Mouse (Mus musculus): Measurements from ENCODE around the gene Cacna2d4. TPM values are rescaled to one million over a fixed set of nuclear protein-coding genes. Genes with fewer than 3 reads are reported as not detected.

The Cacna2d4 gene
- polyA plus RNA-seq, 1 experiment from 2014 or later: 0.08 TPM

DNA sequence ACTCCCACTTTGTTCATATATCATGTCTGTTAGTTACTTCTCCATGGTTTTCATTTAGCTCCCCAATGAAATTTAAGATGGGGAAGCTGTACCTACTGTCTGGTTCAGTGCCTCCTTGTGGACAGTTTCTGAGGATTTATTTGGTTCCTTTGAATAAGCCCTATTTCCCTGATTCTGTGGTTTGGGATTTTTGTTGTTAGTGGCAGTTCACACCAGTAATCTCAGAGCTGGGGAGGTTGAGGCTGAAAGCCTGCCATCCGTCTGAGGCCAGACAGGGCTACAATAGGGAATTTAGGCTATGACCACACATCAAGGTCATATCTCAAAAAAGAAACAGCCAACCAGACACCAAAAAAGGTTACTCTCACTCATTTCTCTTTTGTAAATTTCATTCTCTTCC lies 142.3 kb downstream of the Cacna2d4 start:
- no peaks in the 10 kb centered on the region for H3K9me3 ChIP-seq (replicated peaks)
- H3K4me3 ChIP-seq (replicated peaks): no peak overlapping the region
- H3K4me2 ChIP-seq: no peak overlapping the region
- 71% methylated on average over 1 of the region's 1 CpGs for WGBS
- no peak overlapping the region for H3K9ac ChIP-seq
- H3K27me3 ChIP-seq: no peaks in the 10 kb centered on the region
- no peaks in the 10 kb centered on the region for H3K36me3 ChIP-seq
- ATAC-seq (replicated peaks; ENCODE audit: low FRiP score): no peak
- H3K27ac ChIP-seq: no peak overlapping the region
- no peaks in the 10 kb centered on the region for H3K4me1 ChIP-seq

DNA sequence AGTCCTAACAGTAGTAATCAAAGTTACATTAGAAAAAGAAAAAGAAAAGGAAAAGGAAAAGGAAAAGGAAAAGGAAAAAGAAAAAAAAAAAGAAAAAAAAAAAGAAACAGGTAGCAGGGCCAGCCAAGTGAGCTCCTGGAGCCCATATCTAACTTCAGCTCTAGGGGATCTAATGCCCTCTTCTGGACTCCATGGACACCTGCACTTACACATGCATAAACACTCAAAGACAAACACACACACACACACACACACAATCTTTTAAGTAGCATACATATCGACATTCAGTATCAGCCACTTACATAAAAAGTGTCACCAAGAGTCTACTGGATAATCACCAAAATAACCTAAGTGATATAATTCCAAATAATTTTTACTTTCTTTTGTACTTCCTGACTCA lies 149.3 kb downstream of the Cacna2d4 start:
- 92% methylated on average over 1 of the region's 1 CpGs for WGBS
- H3K27ac ChIP-seq: no peak overlapping the region
- H3K36me3 ChIP-seq: no peaks in the 10 kb centered on the region
- H3K9me3 ChIP-seq (replicated peaks): no peaks in the 10 kb centered on the region
- H3K4me3 ChIP-seq (replicated peaks): no peak overlapping the region
- H3K27me3 ChIP-seq: no peaks in the 10 kb centered on the region
- ATAC-seq (replicated peaks; ENCODE audit: low FRiP score): no peak
- H3K4me2 ChIP-seq: no peak overlapping the region
- H3K9ac ChIP-seq: no peak overlapping the region
- peaks cover 23% of the 10 kb centered on the region for H3K4me1 ChIP-seq

DNA sequence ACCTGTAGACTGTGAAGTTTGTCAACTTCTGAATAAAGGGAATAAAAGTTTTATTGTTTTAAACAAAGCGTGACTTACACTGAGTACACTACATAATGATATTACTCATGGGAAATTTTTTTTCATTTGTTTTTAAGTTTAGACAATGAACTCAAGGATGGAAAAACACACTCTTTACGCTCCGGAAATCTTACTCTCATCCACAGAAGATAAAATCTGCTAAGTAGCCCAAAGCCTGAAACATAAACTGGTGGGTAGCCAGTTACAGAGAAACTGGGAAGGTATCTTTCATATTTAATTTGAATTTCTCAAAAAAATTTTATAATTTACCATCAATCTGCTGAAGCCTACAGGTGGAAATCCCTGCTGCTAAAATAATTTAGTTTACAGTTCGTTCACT lies 150.1 kb downstream of the Cacna2d4 start:
- peaks cover 23% of the 10 kb centered on the region for H3K4me1 ChIP-seq
- H3K27me3 ChIP-seq: no peaks in the 10 kb centered on the region
- H3K4me2 ChIP-seq: no peak overlapping the region
- H3K27ac ChIP-seq: no peak overlapping the region
- no peak overlapping the region for H3K9ac ChIP-seq
- 72% methylated on average over 4 of the region's 4 CpGs for WGBS
- no peak for ATAC-seq (replicated peaks; ENCODE audit: low FRiP score)
- H3K9me3 ChIP-seq (replicated peaks): no peaks in the 10 kb centered on the region
- H3K4me3 ChIP-seq (replicated peaks): no peak overlapping the region
- no peaks in the 10 kb centered on the region for H3K36me3 ChIP-seq

DNA sequence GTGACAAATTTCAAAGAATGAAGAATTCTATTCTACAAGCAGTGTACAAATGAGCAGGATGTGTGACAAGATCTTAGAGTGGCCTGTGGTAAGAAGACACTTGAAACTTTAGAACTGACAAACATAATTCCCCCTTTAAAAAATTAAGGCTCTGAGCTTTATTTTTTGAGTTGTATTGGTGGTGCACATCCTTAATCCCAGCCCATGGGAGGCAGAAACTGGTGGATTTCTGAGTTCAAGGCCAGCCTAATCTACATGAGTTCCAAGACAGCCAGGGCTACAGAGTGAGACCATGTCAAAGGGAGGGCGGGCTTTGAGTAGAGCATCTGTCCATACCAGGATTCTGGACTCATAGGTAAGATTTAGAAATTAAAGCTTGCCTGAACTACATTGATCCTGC lies 150.5 kb downstream of the Cacna2d4 start:
- 81% methylated on average over 1 of the region's 1 CpGs for WGBS
- Histone ChIP-seq H3K27ac (no peak overlapping the region), H3K4me3 (replicated peaks) (peak overlapping the region; percentile 88; the same call in 1 of the 2 replicates), H3K9ac (no peak overlapping the region), H3K36me3 (no peaks in the 10 kb centered on the region), H3K4me1 (peaks cover 23% of the 10 kb centered on the region), H3K4me2 (peak overlapping the region; percentile 78), H3K9me3 (replicated peaks) (no peaks in the 10 kb centered on the region), H3K27me3 (no peaks in the 10 kb centered on the region)
- ATAC-seq (replicated peaks; ENCODE audit: low FRiP score): no peak

DNA sequence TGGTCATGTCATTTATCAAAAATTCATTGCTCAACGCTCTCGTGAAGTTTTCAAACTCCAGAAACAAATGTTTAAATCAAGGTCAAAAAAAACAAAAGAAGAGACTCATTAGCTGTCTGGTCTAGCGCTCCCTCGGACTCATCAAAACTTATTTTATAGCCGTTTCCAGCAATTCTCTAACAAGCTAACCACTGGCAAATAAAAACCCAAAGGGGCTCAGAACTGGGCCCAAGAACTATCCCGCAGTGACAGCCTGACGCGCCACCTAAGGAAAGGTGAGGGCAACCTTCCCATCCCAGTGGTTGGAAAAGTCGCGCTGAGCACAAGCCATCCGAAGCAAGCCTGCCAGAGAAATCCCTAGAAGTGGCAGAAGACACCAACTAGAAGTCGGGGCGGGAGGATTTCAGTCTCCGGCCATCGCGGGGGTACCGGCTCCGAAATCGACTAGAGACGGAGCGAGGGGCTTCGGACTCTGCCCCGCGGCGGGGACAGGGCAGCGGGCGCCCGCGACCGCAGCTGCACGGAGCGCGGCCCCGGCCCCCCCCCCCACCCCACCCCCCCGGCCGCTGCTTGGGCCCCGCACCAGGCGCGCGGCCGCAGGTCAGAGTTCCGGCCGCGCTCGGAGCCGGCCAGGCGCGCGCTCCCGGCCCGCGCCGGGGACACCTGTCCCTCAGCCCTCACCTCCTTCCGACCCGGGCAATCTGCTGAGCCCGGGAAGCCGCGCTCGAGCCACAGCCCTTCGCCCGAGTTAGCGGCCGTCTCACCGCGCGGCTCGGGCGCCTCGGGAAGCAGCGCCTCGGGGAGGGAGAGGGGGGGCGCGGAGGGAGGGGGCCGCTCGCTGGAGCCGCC lies 151.7 kb downstream of the Cacna2d4 start:
- H3K9me3 ChIP-seq (replicated peaks): no peaks in the 10 kb centered on the region
- H3K27me3 ChIP-seq: no peaks in the 10 kb centered on the region
- peak overlapping the region; percentile 78 for H3K4me2 ChIP-seq
- ATAC-seq (replicated peaks; ENCODE audit: low FRiP score): peak; percentile 92
- under 1% methylated on average over 54 of the region's 76 CpGs for WGBS
- peaks cover 23% of the 10 kb centered on the region for H3K4me1 ChIP-seq
- H3K27ac ChIP-seq: peak overlapping the region; percentile 92
- H3K4me3 ChIP-seq (replicated peaks): peak overlapping the region; percentile 88
- H3K36me3 ChIP-seq: no peaks in the 10 kb centered on the region
- peak overlapping the region; percentile 85 for H3K9ac ChIP-seq

DNA sequence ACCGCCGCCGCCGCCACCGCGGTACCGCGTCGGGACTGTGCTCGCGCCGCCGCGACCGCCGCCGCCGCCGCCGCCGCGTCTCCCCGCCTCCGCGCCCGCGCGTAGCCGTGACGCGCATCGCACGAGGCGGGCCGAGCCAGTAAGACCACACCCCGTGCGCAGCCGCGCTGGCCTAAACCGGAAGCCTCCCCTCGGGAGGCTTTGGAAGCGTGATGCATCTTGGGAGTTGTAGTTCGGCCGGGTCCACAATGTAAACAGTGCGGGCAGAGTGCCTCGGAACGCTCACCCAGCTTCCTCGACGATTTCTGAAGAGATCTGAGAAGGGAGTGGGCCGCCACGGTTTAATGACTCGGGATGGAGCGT lies 152.3 kb downstream of the Cacna2d4 start:
- ATAC-seq (replicated peaks; ENCODE audit: low FRiP score): peak; percentile 99
- Histone ChIP-seq H3K4me2 (peak overlapping the region; percentile 78), H3K27me3 (no peaks in the 10 kb centered on the region), H3K27ac (peak overlapping the region; percentile 92), H3K9ac (peak overlapping the region; percentile 85), H3K9me3 (replicated peaks) (no peaks in the 10 kb centered on the region), H3K4me1 (peaks cover 23% of the 10 kb centered on the region), H3K36me3 (no peaks in the 10 kb centered on the region), H3K4me3 (replicated peaks) (peak overlapping the region; percentile 88)
- under 1% methylated on average over 34 of the region's 53 CpGs for WGBS

DNA sequence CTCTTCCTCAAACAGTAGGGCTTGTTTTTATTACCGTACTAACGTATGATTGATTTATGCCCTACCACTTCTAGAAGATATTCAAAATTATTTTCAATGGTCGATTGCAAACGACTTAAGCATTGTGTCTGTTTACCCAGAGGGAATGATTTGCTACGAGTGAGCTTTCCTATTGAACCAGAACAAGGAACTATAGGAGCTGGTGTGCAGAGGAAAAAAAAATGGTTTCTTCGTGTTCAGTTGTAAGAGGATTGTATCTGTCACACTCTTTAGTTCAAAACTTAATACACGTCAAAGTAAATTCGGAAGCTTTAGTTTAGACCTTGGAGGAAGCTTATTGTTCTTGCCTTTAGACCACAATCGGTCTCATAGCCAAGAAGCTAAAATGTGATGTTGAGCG lies 152.8 kb downstream of the Cacna2d4 start:
- Histone ChIP-seq H3K4me1 (peaks cover 23% of the 10 kb centered on the region), H3K4me2 (peak overlapping the region; percentile 78), H3K36me3 (no peaks in the 10 kb centered on the region), H3K27me3 (no peaks in the 10 kb centered on the region), H3K27ac (peak overlapping the region; percentile 92), H3K4me3 (replicated peaks) (peak overlapping the region; percentile 88), H3K9ac (peak overlapping the region; percentile 85), H3K9me3 (replicated peaks) (no peaks in the 10 kb centered on the region)
- 21% methylated on average over 10 of the region's 10 CpGs for WGBS
- ATAC-seq (replicated peaks; ENCODE audit: low FRiP score): peak; percentile 4; the same call in 1 of the 2 replicates

DNA sequence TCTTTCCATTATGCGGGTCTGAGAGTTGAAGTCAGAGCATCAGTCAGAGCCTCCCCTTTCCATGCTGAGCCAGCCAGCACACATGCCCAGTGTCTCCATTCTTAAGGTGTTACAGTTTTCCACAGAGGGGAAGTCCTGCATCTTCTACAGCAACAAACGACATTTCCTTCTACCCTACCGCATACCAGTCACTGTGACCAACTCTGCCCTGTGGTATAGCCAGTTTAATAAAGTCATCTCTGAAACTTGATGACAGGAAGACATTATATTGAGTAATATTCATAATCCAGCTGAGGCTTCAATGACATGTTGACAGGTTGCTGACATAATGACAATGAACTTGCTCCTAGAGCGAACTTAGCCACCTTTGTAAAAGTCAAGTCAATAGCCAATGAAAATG lies 154.4 kb downstream of the Cacna2d4 start:
- WGBS: 94% methylated on average over 4 of the region's 4 CpGs
- Histone ChIP-seq H3K4me1 (peaks cover 23% of the 10 kb centered on the region), H3K27ac (no peak overlapping the region), H3K36me3 (no peaks in the 10 kb centered on the region), H3K4me2 (no peak overlapping the region), H3K9me3 (replicated peaks) (no peaks in the 10 kb centered on the region), H3K4me3 (replicated peaks) (no peak overlapping the region), H3K9ac (no peak overlapping the region), H3K27me3 (no peaks in the 10 kb centered on the region)
- no peak for ATAC-seq (replicated peaks; ENCODE audit: low FRiP score)

DNA sequence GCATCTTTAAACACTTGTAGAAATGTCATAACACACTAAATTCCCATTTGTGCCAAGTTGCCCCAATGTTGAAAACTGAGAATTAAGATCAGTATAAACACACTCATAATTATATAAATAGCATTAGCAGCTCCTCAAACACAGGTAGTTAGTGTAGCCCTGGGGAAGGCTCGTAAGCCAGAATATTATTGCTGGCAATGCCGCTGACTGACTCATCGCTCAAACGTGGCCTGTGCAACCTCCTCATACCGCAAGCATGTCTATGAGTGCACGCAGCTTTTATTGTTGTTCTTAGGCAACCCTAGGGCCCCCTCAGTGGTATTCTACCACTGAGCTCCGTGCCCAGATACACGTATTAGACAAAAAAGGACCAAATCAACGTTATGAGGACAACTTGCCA lies 156.5 kb downstream of the Cacna2d4 start:
- no peak for ATAC-seq (replicated peaks; ENCODE audit: low FRiP score)
- H3K4me3 ChIP-seq (replicated peaks): no peak overlapping the region
- H3K4me2 ChIP-seq: no peak overlapping the region
- H3K36me3 ChIP-seq: no peaks in the 10 kb centered on the region
- H3K9ac ChIP-seq: no peak overlapping the region
- H3K9me3 ChIP-seq (replicated peaks): no peaks in the 10 kb centered on the region
- H3K4me1 ChIP-seq: peaks cover 9% of the 10 kb centered on the region; the same call in 1 of the 2 replicates
- 81% methylated on average over 9 of the region's 9 CpGs for WGBS
- H3K27me3 ChIP-seq: no peaks in the 10 kb centered on the region
- no peak overlapping the region for H3K27ac ChIP-seq

DNA sequence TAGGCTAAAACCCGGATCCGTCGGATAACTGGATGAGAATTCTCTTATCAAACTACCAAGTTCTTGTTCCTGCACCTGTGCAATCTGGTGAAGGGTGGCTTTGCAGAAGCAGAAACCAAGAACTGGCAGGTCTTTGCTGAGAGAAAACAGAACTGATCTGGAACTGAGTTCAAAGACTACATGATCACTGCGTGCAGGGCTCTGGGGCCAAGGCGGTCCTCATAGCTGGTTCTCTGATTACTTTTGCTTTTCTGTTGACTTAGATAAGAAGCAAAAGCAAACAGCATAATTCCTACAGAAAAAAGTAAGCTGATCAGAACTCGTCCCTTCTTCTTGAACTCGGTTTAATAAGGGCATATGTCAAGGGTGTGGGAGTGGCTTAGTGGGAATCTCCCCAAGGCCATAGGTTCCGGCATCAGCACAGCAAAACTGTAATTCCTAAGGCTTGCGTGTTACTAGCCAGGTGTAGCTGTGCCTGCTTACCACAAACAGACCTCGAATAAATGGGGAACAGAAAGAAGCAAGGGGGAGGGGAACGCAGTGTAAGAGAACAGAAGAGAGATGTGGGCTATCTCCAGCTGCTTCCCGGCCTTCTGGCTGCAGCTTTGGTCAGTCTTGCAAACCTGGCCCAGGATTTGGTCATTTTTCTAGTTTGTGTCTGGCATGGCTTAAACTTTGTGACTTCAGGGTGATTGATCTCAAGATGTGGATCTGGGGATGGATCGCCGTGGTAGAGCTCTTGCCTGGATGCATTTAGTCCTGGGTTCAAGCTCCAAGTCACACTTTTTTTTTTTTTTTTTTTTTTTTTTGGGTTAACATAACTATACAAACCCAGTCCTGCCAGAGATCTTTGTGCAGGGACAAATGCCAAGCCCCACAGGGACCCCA lies 159.3 kb downstream of the Cacna2d4 start:
- H3K9ac ChIP-seq: no peak overlapping the region
- H3K4me2 ChIP-seq: no peak overlapping the region
- no peak overlapping the region for H3K4me3 ChIP-seq (replicated peaks)
- H3K4me1 ChIP-seq: no peaks in the 10 kb centered on the region
- H3K9me3 ChIP-seq (replicated peaks): no peaks in the 10 kb centered on the region
- 82% methylated on average over 14 of the region's 14 CpGs for WGBS
- H3K27ac ChIP-seq: no peak overlapping the region
- ATAC-seq (replicated peaks; ENCODE audit: low FRiP score): no peak
- no peaks in the 10 kb centered on the region for H3K27me3 ChIP-seq
- H3K36me3 ChIP-seq: no peaks in the 10 kb centered on the region

DNA sequence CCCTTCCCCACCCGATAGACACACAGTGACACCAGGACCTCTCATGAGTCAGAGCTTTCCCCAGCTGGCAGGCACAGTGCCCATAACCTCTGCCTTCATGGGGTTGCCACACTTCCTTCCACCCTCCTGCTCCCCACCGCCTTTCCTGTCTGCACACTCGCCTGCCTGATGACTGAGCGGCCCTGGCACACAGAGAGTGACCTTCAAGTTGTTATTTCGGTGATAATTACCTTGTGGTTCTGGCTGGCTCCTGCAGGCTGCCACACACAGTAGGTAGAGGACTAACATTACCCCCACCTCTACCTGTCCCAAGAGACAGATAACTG lies 159.9 kb downstream of the Cacna2d4 start:
- 62% methylated on average over 5 of the region's 5 CpGs for WGBS
- no peaks in the 10 kb centered on the region for H3K4me1 ChIP-seq
- no peak overlapping the region for H3K4me2 ChIP-seq
- H3K9me3 ChIP-seq (replicated peaks): no peaks in the 10 kb centered on the region
- no peak overlapping the region for H3K4me3 ChIP-seq (replicated peaks)
- no peaks in the 10 kb centered on the region for H3K27me3 ChIP-seq
- no peaks in the 10 kb centered on the region for H3K36me3 ChIP-seq
- H3K27ac ChIP-seq: no peak overlapping the region
- no peak overlapping the region for H3K9ac ChIP-seq
- no peak for ATAC-seq (replicated peaks; ENCODE audit: low FRiP score)

DNA sequence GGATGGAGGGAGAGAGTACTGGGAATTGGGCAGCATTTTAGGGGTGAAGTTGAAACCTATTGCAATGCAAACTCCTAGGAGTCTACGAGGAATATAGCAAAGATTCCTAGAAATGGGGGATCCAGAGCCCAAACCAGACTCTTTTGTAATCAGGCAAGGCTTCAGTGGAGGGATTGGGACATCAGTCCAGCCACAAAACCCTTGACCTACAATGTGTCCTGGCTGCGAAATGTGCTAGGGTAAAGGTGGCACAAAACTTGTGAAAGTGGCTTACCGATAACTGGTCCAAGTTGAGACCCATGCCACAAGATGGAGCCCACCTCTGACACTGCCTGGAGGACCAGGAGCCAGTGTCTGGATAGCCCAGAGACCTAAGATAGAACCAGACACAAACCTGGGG lies 163.0 kb downstream of the Cacna2d4 start:
- ATAC-seq (replicated peaks; ENCODE audit: low FRiP score): no peak
- H3K4me3 ChIP-seq (replicated peaks): no peak overlapping the region
- H3K4me2 ChIP-seq: no peak overlapping the region
- H3K4me1 ChIP-seq: no peaks in the 10 kb centered on the region
- WGBS: 84% methylated on average over 3 of the region's 3 CpGs
- no peaks in the 10 kb centered on the region for H3K9me3 ChIP-seq (replicated peaks)
- no peak overlapping the region for H3K27ac ChIP-seq
- H3K27me3 ChIP-seq: no peaks in the 10 kb centered on the region
- H3K9ac ChIP-seq: no peak overlapping the region
- H3K36me3 ChIP-seq: no peaks in the 10 kb centered on the region

Measured in kidney, embryonic 15.5 days (tissue).